Mouse (Mus musculus): ENCODE measurements around the gene Trp53bp2.
A peak's percentile ranks its signal among the peaks of the same experiment; 100 is the strongest.

Trp53bp2 gene

GRCm38 (mm10) chr1:182461261-182461660, 52.3 kb downstream of the Trp53bp2 start:
- no peak for DNase-seq (ENCODE audit: low spot score)

GRCm38 (mm10) chr1:182461813-182462212, 52.8 kb downstream of the Trp53bp2 start:
- DNase-seq (ENCODE audit: low spot score): peak; percentile 78

GRCm38 (mm10) chr1:182465309-182465708, 56.3 kb downstream of the Trp53bp2 start:
- no peak for DNase-seq (ENCODE audit: low spot score)

GRCm38 (mm10) chr1:182465978-182466377, 57.0 kb downstream of the Trp53bp2 start:
- DNase-seq (ENCODE audit: low spot score): no peak

- no peak for DNase-seq (ENCODE audit: low spot score)
Observed at GRCm38 (mm10) chr1:182475005-182475796, 66.2 kb downstream of the Trp53bp2 start.

- no peak for DNase-seq (ENCODE audit: low spot score)
Observed at GRCm38 (mm10) chr1:182478935-182479334, 70.0 kb downstream of the Trp53bp2 start.

- DNase-seq (ENCODE audit: low spot score): no peak
Observed at GRCm38 (mm10) chr1:182481138-182481537, 72.2 kb downstream of the Trp53bp2 start.

- DNase-seq (ENCODE audit: low spot score): no peak
Observed at GRCm38 (mm10) chr1:182481646-182482295, 72.8 kb downstream of the Trp53bp2 start.

GRCm38 (mm10) chr1:182482991-182483909, 74.3 kb downstream of the Trp53bp2 start:
- DNase-seq (ENCODE audit: low spot score): no peak

GRCm38 (mm10) chr1:182483910-182484274, 74.9 kb downstream of the Trp53bp2 start:
- no peak for DNase-seq (ENCODE audit: low spot score)

- DNase-seq (ENCODE audit: low spot score): no peak
Observed at GRCm38 (mm10) chr1:182488503-182488902, 79.5 kb downstream of the Trp53bp2 start.

- DNase-seq (ENCODE audit: low spot score): peak; percentile 97
Observed at GRCm38 (mm10) chr1:182489803-182490452, 81.0 kb downstream of the Trp53bp2 start.

- no peak for DNase-seq (ENCODE audit: low spot score)
Observed at GRCm38 (mm10) chr1:182490568-182490967, 81.6 kb downstream of the Trp53bp2 start.

- DNase-seq (ENCODE audit: low spot score): no peak
Observed at GRCm38 (mm10) chr1:182491839-182492238, 82.9 kb downstream of the Trp53bp2 start.

- no peak for DNase-seq (ENCODE audit: low spot score)
Observed at GRCm38 (mm10) chr1:182494285-182495145, 85.5 kb downstream of the Trp53bp2 start.

- DNase-seq (ENCODE audit: low spot score): no peak
Observed at GRCm38 (mm10) chr1:182496685-182497084, 87.7 kb downstream of the Trp53bp2 start.

- DNase-seq (ENCODE audit: low spot score): no peak
Observed at GRCm38 (mm10) chr1:182497736-182498135, 88.8 kb downstream of the Trp53bp2 start.

GRCm38 (mm10) chr1:182499443-182500089, 90.6 kb downstream of the Trp53bp2 start:
- no peak for DNase-seq (ENCODE audit: low spot score)

GRCm38 (mm10) chr1:182500224-182500623, 91.3 kb downstream of the Trp53bp2 start:
- DNase-seq (ENCODE audit: low spot score): no peak

GRCm38 (mm10) chr1:182500843-182501242, 91.9 kb downstream of the Trp53bp2 start:
- no peak for DNase-seq (ENCODE audit: low spot score)

Measured in MN1 (cell line).